Mouse (Mus musculus) olfactory bulb, adult 2 months (tissue): Measurements from ENCODE around the gene Mrpl42.

Experiments used
- CTCF ChIP-seq: fragments of 200-500 bp; IDR thresholded peaks from 2 replicates; pipeline ENCODE4 v1.5.1; 2012; ENCODE audit warnings: low read depth, mild to moderate bottlenecking, low read length, moderate library complexity; ENCODE audit not compliant: insufficient read depth
- POLR2A ChIP-seq: fragments of 200-500 bp; IDR thresholded peaks from 2 replicates; pipeline ENCODE4 v1.6.1; 2012; ENCODE audit warnings: mild to moderate bottlenecking, low read depth, low read length, moderate library complexity; ENCODE audit not compliant: insufficient read depth

DNA sequence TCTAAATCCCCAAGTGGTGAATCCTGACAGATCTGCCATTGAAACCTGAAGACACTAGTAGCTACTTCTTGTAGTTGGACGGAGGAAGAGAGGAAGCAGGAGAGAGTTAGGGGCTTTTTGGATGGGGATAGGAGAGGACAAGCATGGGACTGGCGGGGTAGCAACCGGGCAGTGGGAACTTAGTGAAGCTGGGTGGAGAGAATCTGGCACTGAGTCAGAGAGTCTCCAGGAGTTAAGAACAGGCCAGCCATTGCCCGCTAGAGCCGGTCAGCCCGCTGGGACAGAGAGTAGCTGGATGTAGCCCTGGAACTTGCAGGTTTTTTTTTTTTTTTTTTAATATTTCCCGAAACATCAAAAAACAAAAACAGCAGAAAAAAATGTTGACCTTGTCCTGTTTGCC lies 31.6 kb upstream of the Mrpl42 start:
- no peak for TF ChIP-seq CTCF
- no peak for TF ChIP-seq POLR2A
